Mouse (Mus musculus) megakaryocyte, embryonic 14.5 days (primary cell): Measurements from ENCODE around the gene Ttc9b.

ENCODE experiments used
- FLI1 ChIP-seq: IDR thresholded peaks from 2 replicates; pipeline ENCODE4 v1.6.1; 2012; ENCODE audit warnings: low read length, inconsistent platforms, mixed read lengths
- GATA1 ChIP-seq: IDR thresholded peaks from 3 replicates; pipeline ENCODE4 v1.6.1; 2012; ENCODE audit warnings: mixed read lengths, low read length, inconsistent platforms, borderline replicate concordance

DNA sequence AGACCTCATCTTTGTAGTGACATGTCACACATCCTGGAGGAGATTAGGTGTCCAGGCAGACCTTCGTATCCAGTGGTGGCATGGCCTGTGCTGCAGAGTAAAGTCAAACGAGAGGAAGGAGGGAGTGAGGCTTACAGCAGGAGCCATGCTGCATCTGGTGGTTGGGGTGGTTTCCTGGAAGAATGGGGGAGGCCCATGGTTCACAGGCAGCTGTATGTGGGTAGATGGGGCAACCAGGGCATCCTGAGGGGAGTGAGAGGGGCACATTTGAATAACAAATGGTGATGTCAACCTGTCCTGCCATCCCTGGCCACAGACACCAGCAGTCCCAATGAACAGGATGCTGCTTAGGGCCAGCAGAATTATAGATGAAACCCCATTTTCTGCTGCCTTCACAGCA, 44.0 kb upstream of the Ttc9b start:
- TF ChIP-seq FLI1 (peak; percentile 30; the same call in 1 of the 2 replicates), GATA1 (no peak)
